Mouse (Mus musculus) thymus, adult 2 months (tissue): Measurements from ENCODE around the gene Synj2.

Experiments used
- CTCF ChIP-seq: fragments of 200-500 bp; IDR thresholded peaks from 2 replicates; pipeline ENCODE4 v1.5.1; 2012; ENCODE audit warnings: mild to moderate bottlenecking, control low read depth, low read length, moderate library complexity, borderline replicate concordance; ENCODE audit not compliant: control insufficient read depth, poor library complexity, insufficient read depth; ENCODE audit errors: extremely low read depth
- POLR2A ChIP-seq: fragments of 200-500 bp; IDR thresholded peaks from 2 replicates; pipeline ENCODE4 v1.6.1; 2012; ENCODE audit warnings: mild to moderate bottlenecking, low read length, control low read depth, moderate library complexity; ENCODE audit not compliant: control insufficient read depth, poor library complexity, insufficient read depth; ENCODE audit errors: extremely low read depth

DNA sequence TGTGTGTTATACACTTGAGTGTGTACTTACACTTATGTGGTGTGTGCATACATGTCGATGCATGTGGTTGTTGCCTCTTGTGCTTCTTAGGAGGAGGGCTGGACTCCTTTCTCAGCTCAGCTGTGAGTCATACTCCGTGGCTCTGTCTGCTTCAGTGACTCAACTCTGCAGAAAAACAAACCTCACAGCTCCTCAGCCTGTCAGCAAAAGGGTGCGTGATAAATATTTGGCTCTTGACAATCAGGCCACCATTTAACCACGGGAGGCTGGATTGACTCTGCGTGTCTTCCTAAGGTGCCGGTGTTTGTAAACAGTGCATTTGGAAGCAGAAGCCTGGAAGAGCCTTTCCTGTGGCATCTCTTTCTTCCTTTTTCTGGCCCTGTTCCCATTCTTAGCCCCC lies 53.5 kb downstream of the Synj2 start:
- no peak for TF ChIP-seq POLR2A
- no peak for TF ChIP-seq CTCF
